Mouse (Mus musculus) gastrocnemius, adult 2 months (tissue): Measurements from ENCODE around the gene Supv3l1. TPM values are rescaled to one million over a fixed set of nuclear protein-coding genes. Genes with fewer than 3 reads are reported as not detected.

Experiments
- DNase-seq: peaks from one replicate; pipeline ENCODE4 v3.0.0; 2022
- H3K27ac ChIP-seq: fragments of 200-600 bp; 2 replicates; pipeline ENCODE4 v1.8.1; 2022; ENCODE audit warnings: mild to moderate bottlenecking
- H3K4me3 ChIP-seq: fragments of 200-600 bp; 2 replicates; pipeline ENCODE4 v1.8.1; 2022; ENCODE audit warnings: mild to moderate bottlenecking, moderate library complexity
- CTCF ChIP-seq: fragments of 200-600 bp; IDR thresholded peaks from 2 replicates; pipeline ENCODE4 v1.8.1; 2022; ENCODE audit warnings: antibody characterized with exemption, mild to moderate bottlenecking, moderate library complexity
- intact Hi-C: fragments of 180-260 bp; cut with DNase I; formaldehyde crosslinking; loops from one replicate; pipeline ENCODE4 v1.15.1; 2025
- total RNA-seq, 2 experiments: library from RNA; stranded (reverse); gene quantifications; 2 replicates each; pipeline ENCODE4 v1.2.3; 2021

Supv3l1 gene
- total RNA-seq, 2 experiments from 2014 or later, result 14.5 to 21.4 TPM

DNA sequence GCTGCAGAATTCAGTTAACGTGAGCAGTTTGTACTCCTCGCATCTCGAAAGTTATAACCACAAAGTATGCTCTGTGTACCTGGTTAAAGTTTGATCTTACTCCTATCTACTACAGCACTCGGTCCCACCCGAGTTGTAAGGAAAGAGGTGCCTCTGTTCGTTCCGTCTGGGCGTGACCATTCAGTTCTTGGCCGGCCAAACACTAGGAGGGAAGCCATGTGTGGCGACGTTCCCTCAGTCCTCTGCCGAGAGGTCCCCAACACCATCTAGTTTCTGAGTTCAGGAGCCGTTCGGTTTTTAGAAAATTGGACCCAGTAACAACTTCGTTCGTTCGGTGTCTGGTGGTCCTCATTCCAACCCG, 722 bp upstream of the Supv3l1 start:
- Histone ChIP-seq H3K4me3 (peak overlapping the region; percentile 90), H3K27ac (peak overlapping the region; percentile 96)
- intact Hi-C loops, result no loop called here
- peak; percentile 30 for DNase-seq
- no peak for TF ChIP-seq CTCF

DNA sequence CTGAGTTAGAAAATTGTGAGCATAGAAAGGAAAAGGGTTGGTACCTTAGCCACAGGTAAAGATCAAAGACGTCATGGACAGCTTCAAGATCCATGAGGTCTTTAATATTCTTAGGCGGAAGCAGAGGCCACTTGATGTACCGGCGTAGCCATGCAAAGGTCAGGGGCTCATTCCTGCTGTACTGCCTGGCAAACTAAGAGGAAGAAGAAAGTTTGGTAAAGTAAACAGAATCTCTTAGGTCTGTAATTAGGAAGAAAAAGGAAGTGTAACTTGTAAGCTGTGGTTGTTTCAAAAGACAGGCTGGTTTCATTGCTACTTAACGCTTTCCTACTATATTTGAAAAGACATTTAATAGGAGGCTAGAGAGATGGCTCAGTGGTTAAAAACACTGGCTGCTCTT, 19.1 kb downstream of the Supv3l1 start:
- H3K4me3 ChIP-seq, result no peak overlapping the region
- no peak for DNase-seq
- no peak for TF ChIP-seq CTCF
- intact Hi-C loops, result no loop called here
- H3K27ac ChIP-seq, result no peak overlapping the region

DNA sequence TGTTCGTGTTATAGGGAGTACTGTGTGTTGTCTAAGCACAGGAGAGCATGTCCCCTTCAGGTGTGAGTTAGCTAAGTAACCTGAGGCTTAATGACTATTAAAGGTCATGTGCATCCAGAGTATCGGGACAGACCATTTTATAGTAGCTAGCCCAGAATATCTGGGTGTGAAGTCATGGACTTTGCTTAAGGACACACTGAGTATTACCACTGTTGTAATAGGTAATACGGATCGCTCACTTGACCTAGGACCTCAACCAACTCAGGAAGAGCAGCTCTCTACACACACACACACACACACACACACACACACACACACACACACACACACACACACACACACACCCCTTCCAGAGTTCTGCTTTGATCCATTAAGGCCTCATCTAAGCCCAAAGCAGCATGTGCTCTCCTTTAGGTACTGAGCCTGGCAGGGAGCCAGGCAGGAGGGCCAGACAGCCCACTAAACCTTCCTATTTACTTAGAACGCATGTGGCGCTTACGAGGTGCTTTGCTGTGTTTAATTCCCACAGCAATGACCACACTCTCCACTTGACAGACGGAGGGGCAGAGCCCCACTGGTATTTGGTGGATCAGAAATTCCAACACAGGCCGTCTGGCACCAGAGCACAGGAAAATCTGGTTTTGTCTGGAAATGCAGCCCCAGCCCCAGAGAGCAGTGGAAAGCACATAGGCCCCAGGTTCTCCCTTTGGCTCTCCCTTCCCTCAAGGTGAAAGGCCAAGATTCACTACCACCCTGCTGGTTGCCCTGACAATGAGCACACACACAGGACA, 24.3 kb downstream of the Supv3l1 start:
- intact Hi-C loops, result no loop called here
- no peak for DNase-seq
- no peak overlapping the region for H3K4me3 ChIP-seq
- no peak overlapping the region for H3K27ac ChIP-seq
- TF ChIP-seq CTCF, result no peak

DNA sequence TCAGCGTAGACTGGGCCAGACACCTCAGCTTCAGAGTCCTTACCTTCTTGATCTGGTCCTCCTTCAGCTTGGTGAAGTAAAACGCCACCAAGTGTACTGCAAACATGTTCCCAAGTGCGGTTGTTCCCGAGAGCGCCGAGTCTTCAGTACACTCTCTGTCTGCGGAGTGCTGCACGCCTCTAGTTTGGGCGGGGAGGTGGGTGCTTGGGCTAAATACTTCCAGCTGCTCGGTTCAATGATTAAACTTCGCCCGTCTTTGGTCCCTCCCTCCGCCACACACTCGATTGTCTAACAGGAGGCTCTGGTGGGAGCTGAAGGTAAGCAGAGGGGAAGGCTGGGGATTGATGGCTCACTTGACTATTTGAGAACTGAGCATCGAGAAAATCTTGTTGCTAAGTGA, 27.3 kb downstream of the Supv3l1 start, which contains the start of gene Hkdc1:
Gene Hkdc1, minus strand, starts transcription at position 237 of the 400 bp plus-strand sequence.
- no peak for TF ChIP-seq CTCF
- Histone ChIP-seq H3K4me3 (no peak within 1 kb of the TSS), H3K27ac (no peak within 1 kb of the TSS)
- intact Hi-C loops, result no loop called here
- no peak for DNase-seq

DNA sequence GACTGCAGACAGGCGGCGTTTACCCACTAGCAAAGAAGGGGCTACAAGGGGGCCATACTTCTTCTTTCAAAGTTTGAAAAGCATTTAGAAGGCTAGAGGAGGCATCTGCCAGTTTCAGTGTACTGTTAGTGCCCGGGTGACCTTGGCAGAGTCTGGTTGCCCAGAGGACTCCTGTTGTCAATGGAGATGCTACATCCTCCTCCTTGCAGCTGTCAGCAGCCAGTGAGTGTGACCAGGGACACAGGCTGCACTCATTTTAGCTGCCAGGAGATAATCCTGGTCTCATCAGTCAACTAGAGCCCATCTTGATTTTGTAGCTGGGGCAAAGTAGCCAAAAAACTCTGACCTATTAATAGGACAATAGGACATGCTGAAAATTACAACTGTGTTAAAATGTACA, 28.4 kb downstream of the Supv3l1 start:
- Histone ChIP-seq H3K27ac (no peak overlapping the region), H3K4me3 (no peak overlapping the region)
- no peak for DNase-seq
- TF ChIP-seq CTCF, result no peak
- intact Hi-C loops, result no loop called here

DNA sequence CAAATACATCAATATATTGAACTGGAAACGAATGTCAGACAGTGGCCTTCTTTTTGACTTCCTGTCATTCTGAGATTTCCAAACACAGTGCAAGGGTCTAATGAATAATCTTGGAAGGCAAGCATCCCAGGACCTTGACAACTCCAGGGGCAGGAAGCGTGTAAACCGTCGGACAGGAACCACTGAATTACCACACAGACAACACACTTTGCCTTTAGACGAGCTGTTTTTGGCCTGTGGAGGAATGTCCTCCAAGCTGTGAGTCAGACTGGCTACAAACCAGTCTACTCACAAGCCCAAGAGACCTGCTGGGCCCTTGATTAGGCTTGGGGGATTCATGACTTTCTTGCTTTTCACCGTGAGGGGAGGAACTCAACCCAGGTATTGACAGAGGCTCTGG, 29.1 kb downstream of the Supv3l1 start:
- TF ChIP-seq CTCF, result no peak
- intact Hi-C loops, result no loop called here
- no peak overlapping the region for H3K27ac ChIP-seq
- no peak overlapping the region for H3K4me3 ChIP-seq
- DNase-seq, result no peak

DNA sequence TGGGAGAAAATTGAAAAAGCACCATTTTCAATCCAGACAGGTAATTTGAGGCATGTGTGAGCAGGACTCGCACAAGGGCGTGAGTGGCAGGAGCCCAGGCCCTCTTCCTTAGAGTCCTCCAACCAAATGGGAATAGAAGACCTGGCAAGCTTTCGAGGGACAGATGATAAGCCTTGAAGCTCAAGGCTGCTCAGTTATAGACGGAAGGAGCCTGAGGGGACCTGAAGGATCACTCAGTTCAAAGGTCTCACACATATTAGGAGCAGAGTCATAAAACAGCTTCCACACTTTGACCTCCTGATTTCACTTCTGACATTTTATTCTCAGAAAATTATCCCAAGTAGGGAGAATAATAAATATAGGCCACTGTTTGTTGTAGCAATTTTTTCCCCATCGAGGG, 30.1 kb downstream of the Supv3l1 start:
- intact Hi-C loops, result no loop called here

DNA sequence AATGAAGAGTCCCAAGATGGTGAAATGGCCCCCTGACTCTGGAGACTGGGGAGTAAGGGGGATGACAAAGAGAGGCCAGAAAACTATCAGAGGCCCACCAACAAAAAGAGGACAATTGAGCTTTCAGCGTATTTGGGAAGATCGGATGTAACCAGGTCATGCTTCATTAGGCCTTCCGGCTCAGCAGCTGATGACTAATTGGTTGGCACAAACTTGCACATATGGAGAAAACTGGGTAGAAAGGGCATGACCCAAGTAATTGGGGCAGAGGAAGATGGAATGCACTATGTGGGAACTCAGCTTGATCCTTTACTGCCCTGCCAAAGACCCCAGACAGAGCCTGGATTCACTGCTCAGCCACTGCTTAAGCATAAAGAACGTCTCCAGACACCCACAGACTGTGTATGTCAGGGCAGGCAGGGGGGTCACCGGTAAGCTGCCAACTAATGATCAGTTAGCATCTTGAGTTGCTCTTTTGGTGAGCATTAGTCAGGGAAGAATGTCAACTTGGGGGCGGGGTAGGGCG, 30.6 kb downstream of the Supv3l1 start:
- no peak overlapping the region for H3K4me3 ChIP-seq
- DNase-seq, result no peak
- no peak for TF ChIP-seq CTCF
- no peak overlapping the region for H3K27ac ChIP-seq
- intact Hi-C loops, result no loop called here

More for the DNA sequence above, 30.1 kb downstream of the Supv3l1 start:
- H3K27ac ChIP-seq, result no peak overlapping the region
- no peak for TF ChIP-seq CTCF
- DNase-seq, result no peak
- H3K4me3 ChIP-seq, result no peak overlapping the region

DNA sequence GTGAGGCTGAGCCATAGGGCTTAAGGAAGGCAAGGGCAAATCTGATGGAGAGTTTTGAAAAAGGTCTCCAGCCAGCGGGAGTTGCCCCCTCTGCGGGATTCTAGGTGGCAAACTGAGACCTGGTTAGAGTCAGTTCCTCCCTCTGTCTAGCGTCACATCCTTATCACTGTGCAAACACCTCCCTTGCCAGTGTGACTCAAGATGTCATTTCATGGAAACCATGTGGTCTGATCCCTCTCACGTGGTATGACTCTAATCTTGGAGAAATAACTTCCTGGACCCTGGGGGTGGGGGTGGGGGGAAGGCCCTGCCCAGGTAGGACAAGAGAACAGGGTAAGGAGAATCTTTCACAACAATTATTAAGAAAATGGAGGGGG, 35.9 kb downstream of the Supv3l1 start:
- H3K4me3 ChIP-seq, result no peak overlapping the region
- H3K27ac ChIP-seq, result no peak overlapping the region
- no peak for TF ChIP-seq CTCF
- intact Hi-C loops, result no loop called here
- no peak for DNase-seq

DNA sequence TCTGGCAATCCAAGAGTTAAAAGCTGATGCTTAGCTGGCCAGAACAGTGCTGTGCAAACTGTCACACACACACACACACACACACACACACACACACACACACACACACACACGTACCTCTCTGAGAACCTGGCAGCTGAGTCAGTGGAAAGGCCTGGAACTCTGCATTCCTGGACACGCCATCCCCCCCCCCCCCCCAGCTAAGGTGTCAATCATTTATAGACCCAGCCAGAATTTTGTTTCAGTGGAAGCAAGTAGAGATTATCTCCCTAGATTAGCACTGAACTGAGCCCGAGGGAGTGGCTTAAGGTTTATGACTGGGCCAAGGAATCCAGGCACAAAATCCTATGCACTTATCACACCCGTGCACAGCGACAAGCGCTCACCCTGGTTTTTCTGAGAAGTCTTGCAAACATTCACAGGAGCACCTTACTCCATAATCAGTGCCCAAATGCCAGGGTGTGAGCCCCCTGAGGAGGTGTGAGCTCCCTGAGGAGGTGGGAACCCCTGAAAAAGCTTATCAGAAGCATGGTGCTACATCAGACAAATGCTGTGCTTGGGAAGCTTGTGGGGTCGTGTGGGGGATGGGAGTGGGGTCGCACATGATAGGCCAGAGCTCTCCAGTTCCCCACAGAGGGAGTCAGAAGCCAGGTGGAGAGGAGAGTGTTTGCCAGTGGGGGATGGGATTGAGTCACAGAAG, 36.5 kb downstream of the Supv3l1 start:
- TF ChIP-seq CTCF, result no peak
- no peak for DNase-seq
- Histone ChIP-seq H3K27ac (no peak overlapping the region), H3K4me3 (no peak overlapping the region)
- intact Hi-C loops, result no loop called here

DNA sequence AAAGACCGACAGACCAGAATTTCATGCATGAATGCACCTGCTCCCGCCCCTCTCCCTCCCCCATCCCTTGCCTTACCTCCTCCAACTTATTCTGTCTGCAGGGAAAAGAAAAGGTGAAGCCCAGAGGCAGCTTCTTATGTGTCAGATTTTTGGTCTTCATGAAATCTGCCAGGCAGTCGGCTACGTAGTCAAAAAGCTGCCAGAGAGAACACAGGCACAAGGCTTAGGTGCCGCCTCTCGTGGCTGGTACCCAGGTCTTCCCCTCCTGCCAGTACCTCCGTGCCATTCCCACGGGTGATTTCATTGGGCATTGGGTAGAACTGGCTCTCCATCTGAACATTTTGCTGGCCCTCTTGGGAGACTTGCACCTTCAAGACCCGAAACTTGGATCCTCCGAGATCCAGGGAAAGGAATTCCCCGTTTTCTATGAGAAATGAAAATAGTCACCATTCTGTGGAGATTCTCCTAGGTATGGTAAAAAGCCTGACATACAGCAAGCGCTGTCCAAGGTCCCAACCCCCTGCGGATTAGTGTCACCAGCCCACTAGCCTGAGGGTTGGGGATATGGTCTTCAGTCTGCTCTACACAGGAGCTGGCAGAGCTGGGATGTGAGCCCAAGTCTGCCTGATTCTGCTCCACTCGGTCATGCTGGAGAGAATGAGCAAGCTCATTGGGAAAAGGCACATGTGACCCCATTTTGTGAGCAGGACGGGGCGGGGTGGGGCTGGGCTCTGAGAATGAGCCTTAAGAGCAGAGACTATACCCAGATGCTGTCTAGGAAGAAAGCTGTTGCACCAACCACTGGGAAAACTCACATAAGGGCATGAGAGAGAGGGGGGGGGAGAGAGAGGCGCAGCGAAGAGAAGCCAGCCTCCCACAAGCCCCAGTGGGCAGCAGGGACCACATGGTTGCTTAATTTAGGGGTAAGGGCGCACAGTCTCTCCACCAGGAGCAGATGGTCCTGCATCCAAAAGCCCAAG, 37.8 kb downstream of the Supv3l1 start:
- intact Hi-C loops, result loop anchor here (1.0 kb wide), 1 partner anchor 136 kb away; no protein-coding TSS in a partner anchor
- TF ChIP-seq CTCF, result no peak
- no peak for DNase-seq
- H3K4me3 ChIP-seq, result no peak overlapping the region
- no peak overlapping the region for H3K27ac ChIP-seq

DNA sequence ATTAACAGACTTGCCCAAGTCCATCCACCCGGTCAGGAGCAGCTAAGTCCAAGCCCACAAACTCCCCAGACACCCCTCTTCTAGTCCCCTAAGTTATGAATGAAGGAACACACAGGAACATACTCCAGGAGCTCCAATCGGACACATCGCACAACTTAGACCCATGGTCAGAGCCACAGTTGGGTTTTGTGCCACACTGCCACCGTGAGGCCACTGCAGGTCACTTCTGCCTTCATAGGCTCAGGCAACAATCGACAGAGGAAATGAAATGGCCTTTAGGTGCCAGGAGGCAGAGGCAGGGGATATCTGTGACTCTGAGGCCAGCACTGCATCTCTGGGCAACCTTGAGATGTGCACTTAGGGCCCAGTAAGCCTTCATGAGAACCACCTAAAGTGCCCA, 38.6 kb downstream of the Supv3l1 start:
- Histone ChIP-seq H3K4me3 (no peak overlapping the region), H3K27ac (no peak overlapping the region)
- TF ChIP-seq CTCF, result peak; percentile 86
- DNase-seq, result peak; percentile 69
- intact Hi-C loops, result loop anchor here (1.0 kb wide), 1 partner anchor 136 kb away; no protein-coding TSS in a partner anchor
